Mouse (Mus musculus) heart, embryonic 16.5 days (tissue): ENCODE results near the gene Hbs1l. TPM values are rescaled to one million over a fixed set of nuclear protein-coding genes. Genes with fewer than 3 reads are reported as not detected.

Experiments
- ATAC-seq: fragments of 200-750 bp; cut with Nextera tagmentation; replicated peaks from 2 replicates; pipeline ENCODE4 v1.8.0; 2017; ENCODE audit warnings: moderate number of reproducible peaks; ENCODE audit not compliant: insufficient read depth, low FRiP score; ENCODE audit errors: extremely low read depth
- H3K27ac ChIP-seq: fragments of 300-500 bp; sonication (generic); 2 replicates; pipeline ENCODE4 v1.5.1; 2014; ENCODE audit warnings: mild to moderate bottlenecking, low read length, control low read depth, moderate library complexity
- H3K27me3 ChIP-seq: fragments of 300-500 bp; sonication (generic); 2 replicates; pipeline ENCODE4 v1.6.1; 2014; ENCODE audit warnings: low read length, mixed read lengths; ENCODE audit not compliant: control insufficient read depth, insufficient read depth
- H3K36me3 ChIP-seq: fragments of 300-500 bp; sonication (generic); 2 replicates; pipeline ENCODE4 v1.6.1; 2014; ENCODE audit not compliant: control insufficient read depth, insufficient read depth
- H3K4me1 ChIP-seq: fragments of 300-500 bp; sonication (generic); 2 replicates; pipeline ENCODE4 v1.6.1; 2014; ENCODE audit warnings: low read length, mixed read lengths; ENCODE audit not compliant: control insufficient read depth, insufficient read depth
- H3K4me2 ChIP-seq: fragments of 300-500 bp; sonication (generic); 2 replicates; pipeline ENCODE4 v1.6.1; 2014; ENCODE audit warnings: low read depth, mild to moderate bottlenecking, control low read depth, low read length
- H3K4me3 ChIP-seq: fragments of 300-500 bp; sonication (generic); 2 replicates; pipeline ENCODE4 v1.5.1; 2014; ENCODE audit warnings: mild to moderate bottlenecking, control low read depth, low read length
- H3K9ac ChIP-seq: fragments of 300-500 bp; sonication (generic); 2 replicates; pipeline ENCODE4 v1.6.1; 2014; ENCODE audit warnings: low read length, control low read depth
- H3K9me3 ChIP-seq: fragments of 300-500 bp; sonication (generic); replicated peaks from 2 replicates; pipeline ENCODE4 v1.6.1; 2016; ENCODE audit warnings: low read length; ENCODE audit not compliant: control insufficient read depth
- WGBS: fragments of 180-500 bp; shearing (Covaris S2); extraction: QIAGEN DNeasy Blood & Tissue Kit; methylation state at CpG from one replicate; pipeline ENCODE4 v1.1.7; 2014; 5-methylcytosine and 5-hydroxymethylcytosine counted together
- polyA plus RNA-seq: library from polyadenylated mRNA; unstranded; fragments of >200 nt; fragmentation: Nextera tagmentation; extraction: Ambion mirVana; gene quantifications from 2 replicates; pipeline ENCODE4 v1.2.1, GENCODE M21; 2015

Gene Hbs1l
- 69.2 and 73.1 TPM in 2 replicates for polyA plus RNA-seq

DNA sequence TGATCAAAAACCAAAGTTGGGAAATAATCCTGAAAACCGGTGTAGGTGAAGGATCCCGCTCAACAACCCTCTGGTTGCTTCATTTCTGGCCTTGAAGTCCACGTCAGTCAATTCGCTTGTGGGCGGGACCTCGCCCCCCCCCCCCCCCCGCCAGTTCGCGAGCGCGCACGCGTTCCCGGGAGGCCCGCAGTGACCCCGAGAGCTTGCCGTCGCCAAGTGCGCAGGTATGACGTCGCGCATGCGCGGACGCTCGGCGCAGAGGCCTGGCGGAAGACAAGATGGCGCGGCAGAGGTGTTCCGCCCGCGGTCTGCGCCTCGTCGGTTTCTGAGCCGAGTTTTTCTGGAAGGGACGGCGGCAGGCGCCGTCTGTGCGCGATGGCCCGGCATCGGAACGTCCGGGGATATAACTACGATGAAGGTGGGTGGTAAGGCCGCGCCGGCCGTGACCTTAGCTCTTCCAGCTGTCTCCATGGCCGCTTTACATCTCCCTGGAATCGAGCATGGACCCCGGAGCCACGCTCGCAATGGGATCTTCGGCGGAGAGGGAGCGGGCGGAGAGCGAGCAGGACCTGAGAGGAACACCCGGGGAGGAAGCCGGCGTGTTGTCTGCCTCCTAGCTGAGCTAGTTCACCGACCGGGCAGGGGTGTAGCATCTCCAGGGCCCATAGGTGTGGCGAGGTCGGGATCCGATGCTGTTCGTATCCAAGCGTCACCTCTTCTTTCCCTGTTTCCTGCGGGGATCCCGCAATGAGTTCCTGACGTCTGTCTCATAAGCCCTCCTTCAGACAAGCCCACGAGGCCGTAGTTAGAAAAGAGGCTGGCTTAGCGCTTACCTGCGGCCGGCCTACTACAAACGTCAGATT lies at the start of gene Hbs1l:
TSS of gene Hbs1l (plus strand) at position 221 of the 863 bp plus-strand sequence.
- Histone ChIP-seq H3K4me1 (peaks cover 12% of the 10 kb centered on the region), H3K4me2 (peak within 1 kb of the TSS; percentile 87), H3K36me3 (peaks cover 8% of the 10 kb centered on the region; the same call in 1 of the 2 replicates), H3K9ac (peak within 1 kb of the TSS; percentile 97), H3K27me3 (no peaks in the 10 kb centered on the region), H3K27ac (peak within 1 kb of the TSS; percentile 68), H3K4me3 (peak within 1 kb of the TSS; percentile 99), H3K9me3 (no peaks in the 10 kb centered on the region)
- WGBS = under 1% methylated on average over 66 of the region's 81 CpGs
- ATAC-seq = peak; percentile 97

DNA sequence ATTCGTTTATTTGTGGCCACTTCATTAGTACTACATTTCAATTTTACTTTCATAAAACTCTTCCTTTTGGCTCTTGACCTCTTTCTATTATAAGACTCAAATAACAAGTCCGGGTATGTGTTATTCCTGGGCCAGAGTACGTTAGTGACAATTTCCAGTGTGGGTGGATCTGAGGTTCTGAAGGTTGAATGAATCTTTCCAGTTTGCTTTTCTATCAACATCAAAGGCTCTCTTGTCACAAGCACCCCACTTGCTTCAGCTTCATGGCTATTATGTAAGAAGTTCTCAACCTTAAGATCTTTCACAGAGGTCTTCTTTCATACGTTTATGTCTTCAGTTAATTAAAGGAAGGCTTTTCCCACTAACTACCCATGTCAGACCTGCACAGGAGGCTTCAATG lies 47.2 kb upstream of the Hbs1l start:
- H3K27ac ChIP-seq = no peak overlapping the region
- no peak overlapping the region for H3K4me2 ChIP-seq
- no peak for ATAC-seq
- no peak overlapping the region for H3K4me3 ChIP-seq
- H3K9me3 ChIP-seq = no peaks in the 10 kb centered on the region
- no peak overlapping the region for H3K9ac ChIP-seq
- H3K36me3 ChIP-seq = no peaks in the 10 kb centered on the region
- H3K27me3 ChIP-seq = no peaks in the 10 kb centered on the region
- WGBS = 70% methylated on average over 4 of the region's 4 CpGs
- H3K4me1 ChIP-seq = no peaks in the 10 kb centered on the region

DNA sequence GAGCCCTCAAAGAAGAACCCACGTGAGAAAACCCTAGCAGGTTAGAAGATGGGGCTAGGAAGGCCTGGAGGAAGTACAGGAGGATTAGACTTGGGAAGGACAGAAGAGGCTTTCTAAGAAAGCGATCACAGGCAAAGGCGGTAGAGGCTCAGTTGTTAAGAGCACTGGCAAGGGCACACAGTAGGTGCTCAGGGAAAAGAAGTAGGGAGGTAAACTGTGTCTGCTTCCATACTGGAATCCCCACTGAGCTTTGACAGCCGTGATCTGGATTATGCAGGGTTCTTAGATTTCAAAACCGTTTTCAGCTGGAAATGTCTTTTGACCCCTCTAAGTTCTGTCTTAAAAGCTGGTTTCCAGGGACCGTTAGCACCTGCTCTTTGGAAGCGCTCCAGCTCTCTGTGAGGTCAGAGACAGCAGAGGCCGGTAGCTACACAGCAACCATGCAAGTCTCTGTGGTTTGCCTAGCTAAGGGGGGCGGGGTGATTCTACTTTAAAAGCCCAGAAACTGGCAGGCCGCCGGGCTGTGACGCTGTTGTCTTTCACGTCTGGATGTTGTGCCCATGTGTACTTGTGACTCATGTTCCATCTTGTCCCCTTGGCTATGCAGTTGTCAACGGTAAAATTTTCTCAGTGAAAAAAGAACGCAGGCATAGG lies 43.8 kb upstream of the Hbs1l start:
- Histone ChIP-seq H3K27ac (peak overlapping the region; percentile 58), H3K9me3 (no peaks in the 10 kb centered on the region), H3K36me3 (no peaks in the 10 kb centered on the region), H3K4me2 (no peak overlapping the region), H3K4me3 (no peak overlapping the region), H3K27me3 (no peaks in the 10 kb centered on the region), H3K4me1 (no peaks in the 10 kb centered on the region), H3K9ac (no peak overlapping the region)
- peak; percentile 45; the same call in 1 of the 2 replicates for ATAC-seq
- 53% methylated on average over 15 of the region's 15 CpGs for WGBS

DNA sequence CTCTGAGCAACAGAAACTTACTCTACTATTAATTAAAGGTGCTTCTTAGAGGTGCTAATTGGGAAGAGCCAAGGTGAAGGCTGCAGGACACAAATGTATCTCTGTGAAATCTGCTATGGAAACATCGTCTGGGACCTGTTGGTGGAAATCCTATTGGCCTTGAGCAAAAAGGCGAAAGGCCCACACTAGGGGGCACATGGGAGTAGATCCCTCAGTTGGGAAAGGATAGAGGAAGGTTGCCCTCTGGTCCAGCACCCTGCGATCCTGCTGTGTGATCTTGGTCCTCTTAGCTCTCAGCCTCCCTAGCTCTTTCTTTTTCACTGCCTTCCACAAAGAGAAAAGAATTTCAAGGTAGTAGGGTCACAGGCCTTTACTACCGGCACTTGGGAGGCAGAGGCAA lies 43.0 kb upstream of the Hbs1l start:
- no peak overlapping the region for H3K9ac ChIP-seq
- WGBS = 84% methylated on average over 4 of the region's 4 CpGs
- no peak for ATAC-seq
- H3K4me2 ChIP-seq = no peak overlapping the region
- H3K27me3 ChIP-seq = no peaks in the 10 kb centered on the region
- no peaks in the 10 kb centered on the region for H3K36me3 ChIP-seq
- H3K4me1 ChIP-seq = no peaks in the 10 kb centered on the region
- H3K9me3 ChIP-seq = no peaks in the 10 kb centered on the region
- H3K4me3 ChIP-seq = no peak overlapping the region
- no peak overlapping the region for H3K27ac ChIP-seq

- Histone ChIP-seq H3K4me2 (no peak overlapping the region), H3K9me3 (no peaks in the 10 kb centered on the region), H3K27me3 (no peaks in the 10 kb centered on the region), H3K27ac (no peak overlapping the region), H3K4me1 (no peaks in the 10 kb centered on the region), H3K9ac (no peak overlapping the region), H3K4me3 (no peak overlapping the region), H3K36me3 (no peaks in the 10 kb centered on the region)
- no peak for ATAC-seq
- WGBS = 76% methylated on average over 12 of the region's 12 CpGs
Measured at GRCm38 (mm10) chr10:21254266-21255140, 41.3 kb upstream of the Hbs1l start.

DNA sequence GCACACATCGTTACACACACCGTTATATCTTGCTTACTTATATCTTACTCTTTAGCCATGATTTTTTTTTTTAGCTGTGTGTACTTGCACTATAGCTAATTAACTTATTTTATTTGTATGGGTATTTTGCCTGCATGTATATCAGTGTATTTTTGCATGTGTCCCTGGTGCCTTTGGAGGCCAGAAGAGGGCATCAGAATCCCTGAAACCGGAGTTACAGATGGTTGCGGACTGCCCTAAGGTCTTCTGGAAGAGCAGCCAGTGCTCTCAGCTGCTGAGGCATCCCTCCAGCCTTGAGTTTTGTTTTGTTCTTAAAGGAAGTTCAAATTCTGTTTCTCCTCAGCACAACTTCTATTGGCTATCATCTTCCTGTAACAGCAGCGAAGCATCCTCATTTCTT lies 38.5 kb upstream of the Hbs1l start:
- H3K27ac ChIP-seq = no peak overlapping the region
- no peak for ATAC-seq
- H3K4me3 ChIP-seq = no peak overlapping the region
- no peaks in the 10 kb centered on the region for H3K9me3 ChIP-seq
- 76% methylated on average over 5 of the region's 5 CpGs for WGBS
- no peaks in the 10 kb centered on the region for H3K36me3 ChIP-seq
- no peak overlapping the region for H3K4me2 ChIP-seq
- H3K4me1 ChIP-seq = no peaks in the 10 kb centered on the region
- no peak overlapping the region for H3K9ac ChIP-seq
- H3K27me3 ChIP-seq = no peaks in the 10 kb centered on the region

GRCm38 (mm10) chr10:21259649-21260048 lies 36.1 kb upstream of the Hbs1l start:
- 52% methylated on average over 2 of the region's 2 CpGs for WGBS
- Histone ChIP-seq H3K9me3 (no peaks in the 10 kb centered on the region), H3K9ac (no peak overlapping the region), H3K36me3 (no peaks in the 10 kb centered on the region), H3K27ac (no peak overlapping the region), H3K4me3 (no peak overlapping the region), H3K4me1 (no peaks in the 10 kb centered on the region), H3K4me2 (no peak overlapping the region), H3K27me3 (no peaks in the 10 kb centered on the region)
- no peak for ATAC-seq

GRCm38 (mm10) chr10:21265188-21265587 lies 30.6 kb upstream of the Hbs1l start:
- Histone ChIP-seq H3K27ac (no peak overlapping the region), H3K4me2 (no peak overlapping the region), H3K36me3 (no peaks in the 10 kb centered on the region), H3K9me3 (no peaks in the 10 kb centered on the region), H3K9ac (no peak overlapping the region), H3K4me1 (no peaks in the 10 kb centered on the region), H3K4me3 (no peak overlapping the region), H3K27me3 (no peaks in the 10 kb centered on the region)
- no peak for ATAC-seq
- 63% methylated on average over 11 of the region's 11 CpGs for WGBS
